Mouse (Mus musculus) erythroid progenitor cell, adult 5-6 weeks (primary cell): ENCODE data around the gene Nsun2. TPM values are rescaled to one million over a fixed set of nuclear protein-coding genes. Genes with fewer than 3 reads are reported as not detected.
"Not testable (repeated sequence)": the region's sequence is repeated elsewhere in the genome, so short reads cannot be mapped to it uniquely, and the experiment has no call there.

Experiments used
- ATAC-seq: replicated peaks from 2 replicates; pipeline ENCODE4 v1.8.0; 2016; ENCODE audit warnings: moderate number of reproducible peaks, mild to moderate bottlenecking, moderate TSS enrichment, inconsistent platforms; ENCODE audit not compliant: poor library complexity, low FRiP score, severe bottlenecking
- total RNA-seq, 2 experiments: library from RNA; stranded (forward) in 1 of 2; stranded (reverse) in 1 of 2; fragments of 150-400 nt in 1 of 2; fragments of 186-747, 209-891 nt in 1 of 2; gene quantifications; 2 replicates each; pipeline versions ENCODE4 v1.2.3 to v1.2.4; 2015 to 2017; ENCODE audit warnings: low replicate concordance in 2 of 2

The Nsun2 gene
- total RNA-seq, 2 experiments from 2014 or later: 21.8 to 28.1 TPM

- ATAC-seq: no peak
Observed at GRCm38 (mm10) chr13:69582411-69582810, 48.9 kb downstream of the Nsun2 start.

- ATAC-seq: no peak
Observed at GRCm38 (mm10) chr13:69583591-69583990, 50.0 kb downstream of the Nsun2 start.

GRCm38 (mm10) chr13:69585828-69586227, 52.3 kb downstream of the Nsun2 start:
- no peak for ATAC-seq

- no peak for ATAC-seq
Observed at GRCm38 (mm10) chr13:69586337-69586736, 52.8 kb downstream of the Nsun2 start.

GRCm38 (mm10) chr13:69587849-69588248, 54.3 kb downstream of the Nsun2 start:
- no peak for ATAC-seq

- ATAC-seq: no peak
Observed at GRCm38 (mm10) chr13:69588263-69588662, 54.7 kb downstream of the Nsun2 start.

GRCm38 (mm10) chr13:69591338-69591737, 57.8 kb downstream of the Nsun2 start:
- no peak for ATAC-seq

GRCm38 (mm10) chr13:69592226-69592625, 58.7 kb downstream of the Nsun2 start:
- ATAC-seq: no peak

GRCm38 (mm10) chr13:69593453-69593852, 59.9 kb downstream of the Nsun2 start:
- ATAC-seq: no peak

GRCm38 (mm10) chr13:69594577-69595256, 61.2 kb downstream of the Nsun2 start:
- ATAC-seq: no peak

GRCm38 (mm10) chr13:69595911-69596310, 62.4 kb downstream of the Nsun2 start:
- no peak for ATAC-seq

- ATAC-seq: no peak
Observed at GRCm38 (mm10) chr13:69596515-69596914, 63.0 kb downstream of the Nsun2 start.

- no peak for ATAC-seq
Observed at GRCm38 (mm10) chr13:69598867-69599266, 65.3 kb downstream of the Nsun2 start.

- not testable (repeated sequence) for ATAC-seq
Observed at GRCm38 (mm10) chr13:69600863-69601262, 67.3 kb downstream of the Nsun2 start.

GRCm38 (mm10) chr13:69601321-69601720, 67.8 kb downstream of the Nsun2 start:
- no peak for ATAC-seq

GRCm38 (mm10) chr13:69604670-69605069, 71.1 kb downstream of the Nsun2 start:
- no peak for ATAC-seq

- ATAC-seq: no peak
Observed at GRCm38 (mm10) chr13:69608734-69609133, 75.2 kb downstream of the Nsun2 start.

- peak; percentile 43 for ATAC-seq
Observed at GRCm38 (mm10) chr13:69610751-69611397, 77.3 kb downstream of the Nsun2 start.

GRCm38 (mm10) chr13:69611398-69612174, 78.0 kb downstream of the Nsun2 start, which contains the start of gene Srd5a1:
TSS of gene Srd5a1 (minus strand) at chr13:69611442.
- peak; percentile 92 for ATAC-seq

GRCm38 (mm10) chr13:69612175-69612544, 78.6 kb downstream of the Nsun2 start:
- no peak for ATAC-seq

- ATAC-seq: no peak
Observed at GRCm38 (mm10) chr13:69616716-69617115, 83.2 kb downstream of the Nsun2 start.
